Mouse (Mus musculus): Measurements from ENCODE around the gene Arl11. TPM values are rescaled to one million over a fixed set of nuclear protein-coding genes. Genes with fewer than 3 reads are reported as not detected.
"Not testable (repeated sequence)": the region's sequence is repeated elsewhere in the genome, so short reads cannot be mapped to it uniquely, and the experiment has no call there.

Gene Arl11
- polyA plus RNA-seq, 1 experiment from 2014 or later, result 134 TPM

- Histone ChIP-seq H3K4me3 (ENCODE audit: inconsistent target) (peak overlapping the region; percentile 65), H3K27ac (peak overlapping the region; percentile 99), H3K79me2 (ENCODE audit: inconsistent target) (peaks cover 19% of the 10 kb centered on the region), H3K36me3 (ENCODE audit: inconsistent target) (no peaks in the 10 kb centered on the region)
- WGBS (ENCODE audit: missing documents), result 3% methylated on average over 6 of the region's 7 CpGs
Measured at GRCm38 (mm10) chr14:61310036-61310772, 651 bp downstream of the Arl11 start.

DNA sequence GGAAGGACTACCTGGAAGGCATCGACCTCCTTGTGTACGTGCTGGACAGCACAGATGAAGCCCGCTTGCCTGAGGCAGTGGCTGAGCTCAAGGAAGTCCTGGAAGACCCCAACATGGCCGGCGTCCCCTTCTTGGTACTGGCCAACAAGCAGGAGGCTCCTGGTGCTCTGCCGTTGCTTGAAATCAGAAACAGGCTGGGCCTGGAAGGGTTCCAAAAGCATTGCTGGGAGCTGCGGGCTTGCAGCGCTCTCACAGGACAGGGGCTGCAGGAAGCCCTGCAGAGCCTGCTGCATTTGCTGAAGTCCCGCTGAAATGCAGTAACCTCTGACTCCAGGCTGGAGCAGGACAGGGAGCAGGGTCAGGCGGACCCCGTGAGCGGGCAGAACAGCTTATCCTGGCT is 1.4 kb downstream of the Arl11 start:
- peak overlapping the region; percentile 99 for H3K27ac ChIP-seq
- peaks cover 19% of the 10 kb centered on the region for H3K79me2 ChIP-seq (ENCODE audit: inconsistent target)
- no peaks in the 10 kb centered on the region for H3K36me3 ChIP-seq (ENCODE audit: inconsistent target)
- peak overlapping the region; percentile 65 for H3K4me3 ChIP-seq (ENCODE audit: inconsistent target)
- 10% methylated on average over 12 of the region's 12 CpGs for WGBS (ENCODE audit: missing documents)

DNA sequence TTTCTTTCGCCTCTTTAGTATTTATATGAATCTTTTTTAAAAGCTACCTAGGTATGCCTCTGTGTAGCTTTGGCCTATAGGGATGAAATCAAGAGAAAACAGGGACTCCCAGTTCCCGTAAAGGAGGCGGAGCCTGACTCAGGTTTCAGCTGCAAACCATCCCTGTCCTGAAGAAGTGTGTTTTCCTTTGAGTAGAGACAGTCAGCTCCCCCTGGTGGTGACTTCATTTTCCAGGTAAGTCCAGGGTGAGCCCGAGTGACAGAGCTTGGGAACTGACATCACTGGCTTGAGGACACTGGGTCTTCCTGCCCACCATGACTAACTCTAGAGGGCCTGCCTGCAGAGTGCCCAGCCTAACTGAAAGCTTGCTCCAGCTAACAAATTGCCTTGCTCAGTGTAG is 7.3 kb downstream of the Arl11 start:
- Histone ChIP-seq H3K36me3 (ENCODE audit: inconsistent target) (no peaks in the 10 kb centered on the region), H3K4me3 (ENCODE audit: inconsistent target) (no peak overlapping the region), H3K27ac (no peak overlapping the region), H3K79me2 (ENCODE audit: inconsistent target) (peaks cover 3% of the 10 kb centered on the region)
- 38% methylated on average over 4 of the region's 4 CpGs for WGBS (ENCODE audit: missing documents)

GRCm38 (mm10) chr14:61320765-61321164 is 11.2 kb downstream of the Arl11 start:
- no peak overlapping the region for H3K27ac ChIP-seq
- no peaks in the 10 kb centered on the region for H3K79me2 ChIP-seq (ENCODE audit: inconsistent target)
- H3K4me3 ChIP-seq (ENCODE audit: inconsistent target), result no peak overlapping the region
- no peaks in the 10 kb centered on the region for H3K36me3 ChIP-seq (ENCODE audit: inconsistent target)
- WGBS (ENCODE audit: missing documents), result 89% methylated on average over 1 of the region's 1 CpGs

DNA sequence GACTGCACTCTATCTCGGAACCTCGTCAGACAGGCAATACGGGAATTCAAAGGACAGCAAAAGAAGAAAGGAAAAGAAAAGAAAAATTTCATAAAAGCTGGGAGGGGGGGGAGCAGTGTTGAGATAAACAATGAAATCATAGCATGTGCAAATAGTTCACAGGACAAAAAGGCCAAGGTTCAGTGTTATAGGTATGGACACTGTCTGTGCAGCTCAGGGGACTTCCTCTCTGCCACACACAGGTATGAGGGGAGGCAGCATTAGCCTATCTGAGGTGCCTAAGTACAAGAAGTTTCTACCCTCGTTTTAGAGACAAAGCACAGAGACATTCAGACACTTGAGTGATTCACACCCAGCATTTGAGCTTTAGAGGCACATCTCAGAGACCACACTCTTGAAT is 11.6 kb downstream of the Arl11 start:
- H3K4me3 ChIP-seq (ENCODE audit: inconsistent target), result no peak overlapping the region
- 86% methylated on average over 4 of the region's 4 CpGs for WGBS (ENCODE audit: missing documents)
- H3K36me3 ChIP-seq (ENCODE audit: inconsistent target), result no peaks in the 10 kb centered on the region
- no peaks in the 10 kb centered on the region for H3K79me2 ChIP-seq (ENCODE audit: inconsistent target)
- no peak overlapping the region for H3K27ac ChIP-seq

DNA sequence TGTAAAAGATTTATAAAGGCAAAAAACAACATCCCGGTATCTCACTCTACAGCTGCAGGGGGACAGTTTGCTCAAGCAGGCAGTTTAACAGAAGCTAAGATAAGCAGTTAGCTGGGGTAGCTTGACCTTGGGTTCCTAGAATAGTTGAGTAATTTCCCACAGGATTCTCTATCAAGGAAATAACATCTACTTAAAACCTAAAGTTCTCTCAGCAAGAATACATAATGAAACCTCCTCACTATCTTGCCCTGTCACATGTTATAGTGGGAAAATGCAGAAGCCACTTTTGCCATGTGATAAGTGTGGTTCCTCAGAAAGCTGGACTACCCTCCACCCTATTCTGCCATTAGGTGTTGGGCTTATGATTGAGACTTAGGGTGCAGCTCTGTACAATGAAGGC is 13.2 kb downstream of the Arl11 start:
- Histone ChIP-seq H3K79me2 (ENCODE audit: inconsistent target) (no peaks in the 10 kb centered on the region), H3K4me3 (ENCODE audit: inconsistent target) (no peak overlapping the region), H3K27ac (no peak overlapping the region), H3K36me3 (ENCODE audit: inconsistent target) (no peaks in the 10 kb centered on the region)
- WGBS (ENCODE audit: missing documents), result 85% methylated on average over 1 of the region's 1 CpGs

DNA sequence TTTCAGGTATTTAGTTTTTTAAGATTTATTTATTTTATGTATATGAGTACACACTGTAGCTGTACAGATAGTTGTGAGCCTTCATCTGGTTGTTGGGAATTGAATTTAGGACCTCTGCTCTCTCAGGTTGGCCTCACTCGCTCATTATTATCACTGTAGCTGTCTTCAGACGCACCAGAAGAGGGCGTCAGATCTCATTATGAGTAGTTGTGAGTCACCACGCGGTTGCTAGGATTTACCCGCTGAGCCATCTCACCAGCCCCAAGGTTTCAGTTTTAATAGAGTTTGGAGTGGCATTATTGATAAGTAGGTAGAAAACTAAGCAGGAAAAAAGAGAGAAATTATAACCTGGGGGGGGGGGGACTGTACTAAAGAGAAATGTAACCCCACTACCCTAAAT is 17.5 kb downstream of the Arl11 start:
- not testable (repeated sequence) for H3K4me3 ChIP-seq (ENCODE audit: inconsistent target); H3K27ac ChIP-seq; H3K79me2 ChIP-seq (ENCODE audit: inconsistent target); H3K36me3 ChIP-seq (ENCODE audit: inconsistent target)
- 70% methylated on average over 6 of the region's 6 CpGs for WGBS (ENCODE audit: missing documents)

GRCm38 (mm10) chr14:61327618-61328450 is 18.3 kb downstream of the Arl11 start:
- H3K36me3 ChIP-seq (ENCODE audit: inconsistent target), result no peaks in the 10 kb centered on the region
- WGBS (ENCODE audit: missing documents), result 50% methylated on average over 19 of the region's 19 CpGs
- H3K4me3 ChIP-seq (ENCODE audit: inconsistent target), result no peak overlapping the region

GRCm38 (mm10) chr14:61330591-61330990 is 21.0 kb downstream of the Arl11 start:
- WGBS (ENCODE audit: missing documents), result 97% methylated on average over 11 of the region's 11 CpGs

More at GRCm38 (mm10) chr14:61327618-61328450, 18.3 kb downstream of the Arl11 start:
- H3K27ac ChIP-seq, result no peak overlapping the region
- no peaks in the 10 kb centered on the region for H3K79me2 ChIP-seq (ENCODE audit: inconsistent target)

GRCm38 (mm10) chr14:61330996-61331561 is 21.5 kb downstream of the Arl11 start:
- 22% methylated on average over 13 of the region's 13 CpGs for WGBS (ENCODE audit: missing documents)
- H3K79me2 ChIP-seq (ENCODE audit: inconsistent target), result no peaks in the 10 kb centered on the region
- no peak overlapping the region for H3K4me3 ChIP-seq (ENCODE audit: inconsistent target)
- no peak overlapping the region for H3K27ac ChIP-seq
- H3K36me3 ChIP-seq (ENCODE audit: inconsistent target), result no peaks in the 10 kb centered on the region

More at GRCm38 (mm10) chr14:61330591-61330990, 21.0 kb downstream of the Arl11 start:
- Histone ChIP-seq H3K36me3 (ENCODE audit: inconsistent target) (no peaks in the 10 kb centered on the region), H3K4me3 (ENCODE audit: inconsistent target) (no peak overlapping the region), H3K27ac (no peak overlapping the region), H3K79me2 (ENCODE audit: inconsistent target) (no peaks in the 10 kb centered on the region)

DNA sequence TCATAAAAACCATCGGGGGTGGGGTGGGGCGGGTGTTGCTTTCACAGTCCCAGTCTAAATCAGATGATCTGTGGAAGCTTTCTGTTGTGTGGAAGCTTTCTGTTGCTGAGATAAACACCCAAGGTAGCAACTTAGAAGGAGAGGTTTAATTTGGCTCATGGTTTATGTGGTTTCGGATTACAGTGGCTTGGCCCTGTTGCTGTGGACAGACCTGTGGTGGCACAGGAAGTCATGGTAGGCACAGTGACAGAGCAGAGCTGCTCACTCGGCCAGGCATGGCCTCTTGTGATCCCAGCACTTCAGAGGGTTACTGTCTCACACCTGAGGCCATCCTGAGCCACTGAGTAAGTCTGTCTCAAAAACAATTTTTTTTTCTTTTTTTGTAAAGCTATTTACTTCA is 29.8 kb downstream of the Arl11 start:
- Histone ChIP-seq H3K27ac (no peak overlapping the region), H3K36me3 (ENCODE audit: inconsistent target) (no peaks in the 10 kb centered on the region), H3K4me3 (ENCODE audit: inconsistent target) (no peak overlapping the region), H3K79me2 (ENCODE audit: inconsistent target) (no peaks in the 10 kb centered on the region)
- WGBS (ENCODE audit: missing documents), result 87% methylated on average over 4 of the region's 4 CpGs

DNA sequence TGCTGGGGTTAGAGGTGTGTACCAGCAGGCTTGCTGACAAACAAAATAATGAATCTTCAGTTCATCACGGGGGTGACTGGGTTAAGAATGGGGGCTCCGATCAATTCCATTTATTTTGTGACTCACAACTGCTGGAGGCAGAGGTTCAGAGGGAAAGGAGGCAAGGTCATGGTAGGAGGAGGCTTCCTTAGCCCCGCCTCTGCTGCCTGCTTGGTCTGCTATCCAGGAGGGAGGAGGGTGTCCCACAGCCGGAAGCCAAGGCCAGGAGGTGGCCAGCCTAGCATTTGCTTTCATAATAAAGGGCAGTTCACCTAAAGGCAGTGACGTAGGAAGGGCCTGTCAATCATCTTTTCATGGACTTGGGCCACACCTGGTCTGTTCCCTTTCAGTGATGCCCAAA is 35.0 kb downstream of the Arl11 start:
- WGBS (ENCODE audit: missing documents), result 91% methylated on average over 5 of the region's 5 CpGs
- no peaks in the 10 kb centered on the region for H3K36me3 ChIP-seq (ENCODE audit: inconsistent target)
- H3K79me2 ChIP-seq (ENCODE audit: inconsistent target), result no peaks in the 10 kb centered on the region
- H3K4me3 ChIP-seq (ENCODE audit: inconsistent target), result no peak overlapping the region
- H3K27ac ChIP-seq, result no peak overlapping the region

- H3K27ac ChIP-seq, result no peak overlapping the region
- no peak overlapping the region for H3K4me3 ChIP-seq (ENCODE audit: inconsistent target)
- 95% methylated on average over 9 of the region's 10 CpGs for WGBS (ENCODE audit: missing documents)
- no peaks in the 10 kb centered on the region for H3K36me3 ChIP-seq (ENCODE audit: inconsistent target)
- H3K79me2 ChIP-seq (ENCODE audit: inconsistent target), result no peaks in the 10 kb centered on the region
Measured at GRCm38 (mm10) chr14:61346827-61347698, 37.5 kb downstream of the Arl11 start.

GRCm38 (mm10) chr14:61349876-61350275 is 40.3 kb downstream of the Arl11 start:
- H3K27ac ChIP-seq, result no peak overlapping the region
- H3K4me3 ChIP-seq (ENCODE audit: inconsistent target), result no peak overlapping the region
- no peaks in the 10 kb centered on the region for H3K79me2 ChIP-seq (ENCODE audit: inconsistent target)
- H3K36me3 ChIP-seq (ENCODE audit: inconsistent target), result no peaks in the 10 kb centered on the region
- WGBS (ENCODE audit: missing documents), result 94% methylated on average over 4 of the region's 4 CpGs

All from macrophage (primary cell).